Mouse (Mus musculus) cerebellum, adult 2 months (tissue): ENCODE results near the gene Creb3l1.

Experiments
- CTCF ChIP-seq: fragments of 200-500 bp; IDR thresholded peaks from 2 replicates; pipeline ENCODE4 v1.5.1; 2011; ENCODE audit warnings: low read depth, mild to moderate bottlenecking, control low read depth, low read length, moderate library complexity, borderline replicate concordance; ENCODE audit not compliant: insufficient read depth
- POLR2A ChIP-seq: fragments of 200-500 bp; IDR thresholded peaks from 2 replicates; pipeline ENCODE4 v1.6.1; 2011; ENCODE audit warnings: low read length, control low read depth, borderline replicate concordance; ENCODE audit not compliant: insufficient read depth

DNA sequence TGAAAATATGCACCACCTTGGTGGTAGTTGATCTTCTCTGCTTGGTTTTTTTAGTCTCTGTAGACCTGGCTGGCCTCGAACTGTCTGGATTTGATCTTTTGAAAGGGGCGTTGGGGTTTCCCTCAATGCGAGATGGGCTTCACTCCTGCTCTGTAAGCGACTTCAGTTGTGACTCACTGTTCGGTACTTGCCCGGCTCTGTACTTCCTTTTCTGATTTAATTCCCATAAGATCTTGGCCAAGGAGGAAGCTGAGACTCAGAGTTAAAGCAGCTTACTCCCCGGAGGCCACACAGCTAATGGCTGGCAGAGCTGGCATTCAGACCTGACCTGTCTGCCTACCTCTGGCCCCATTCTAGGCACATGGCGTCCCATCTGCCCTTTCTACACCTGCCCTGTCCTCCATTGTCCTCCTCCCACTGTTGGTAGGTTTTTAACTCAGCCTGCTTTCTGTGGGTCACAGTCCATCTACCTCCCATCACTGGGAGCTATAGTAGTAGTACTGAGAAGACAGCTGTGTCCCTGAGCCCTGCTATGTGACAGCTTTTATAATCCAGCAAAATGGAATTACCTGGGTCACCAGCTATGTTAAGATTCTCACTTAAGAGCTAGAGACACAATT is 41.1 kb upstream of the Creb3l1 start:
- TF ChIP-seq POLR2A (no peak), CTCF (no peak)
